Mouse (Mus musculus) adrenal gland, adult 8-10 months (tissue): ENCODE results near the gene Pgr15l. TPM values are rescaled to one million over a fixed set of nuclear protein-coding genes. Genes with fewer than 3 reads are reported as not detected.

Source experiments
- DNase-seq: peaks from one replicate; pipeline ENCODE4 v3.0.0; 2022
- total RNA-seq, 4 experiments: library from RNA; stranded (reverse); gene quantifications; 2 replicates each; pipeline ENCODE4 v1.2.4; 2022

The Pgr15l gene
- total RNA-seq: under 1 TPM in 2 of 4 experiments, not detected in 2; 0.03 to 0.07 TPM

- no peak for DNase-seq
Observed at GRCm38 (mm10) chrX:97072369-97072768, at the start of gene Pgr15l. TSS of gene Pgr15l (plus strand) at chrX:97072596.

- no peak for DNase-seq
Observed at GRCm38 (mm10) chrX:97027540-97027939, 44.9 kb upstream of the Pgr15l start.

- DNase-seq: peak; percentile 1
Observed at GRCm38 (mm10) chrX:97069816-97070215, 2.6 kb upstream of the Pgr15l start.
